Mouse (Mus musculus) heart, embryonic 16.5 days (tissue): ENCODE data around the gene Bdkrb2. TPM values are rescaled to one million over a fixed set of nuclear protein-coding genes. Genes with fewer than 3 reads are reported as not detected.

Experiments used
- ATAC-seq: fragments of 200-750 bp; cut with Nextera tagmentation; replicated peaks from 2 replicates; pipeline ENCODE4 v1.8.0; 2017; ENCODE audit warnings: moderate number of reproducible peaks; ENCODE audit not compliant: insufficient read depth, low FRiP score; ENCODE audit errors: extremely low read depth
- H3K27ac ChIP-seq: fragments of 300-500 bp; sonication (generic); 2 replicates; pipeline ENCODE4 v1.5.1; 2014; ENCODE audit warnings: mild to moderate bottlenecking, low read length, control low read depth, moderate library complexity
- H3K27me3 ChIP-seq: fragments of 300-500 bp; sonication (generic); 2 replicates; pipeline ENCODE4 v1.6.1; 2014; ENCODE audit warnings: low read length, mixed read lengths; ENCODE audit not compliant: control insufficient read depth, insufficient read depth
- H3K36me3 ChIP-seq: fragments of 300-500 bp; sonication (generic); 2 replicates; pipeline ENCODE4 v1.6.1; 2014; ENCODE audit not compliant: control insufficient read depth, insufficient read depth
- H3K4me1 ChIP-seq: fragments of 300-500 bp; sonication (generic); 2 replicates; pipeline ENCODE4 v1.6.1; 2014; ENCODE audit warnings: low read length, mixed read lengths; ENCODE audit not compliant: control insufficient read depth, insufficient read depth
- H3K4me2 ChIP-seq: fragments of 300-500 bp; sonication (generic); 2 replicates; pipeline ENCODE4 v1.6.1; 2014; ENCODE audit warnings: low read depth, mild to moderate bottlenecking, control low read depth, low read length
- H3K4me3 ChIP-seq: fragments of 300-500 bp; sonication (generic); 2 replicates; pipeline ENCODE4 v1.5.1; 2014; ENCODE audit warnings: mild to moderate bottlenecking, control low read depth, low read length
- H3K9ac ChIP-seq: fragments of 300-500 bp; sonication (generic); 2 replicates; pipeline ENCODE4 v1.6.1; 2014; ENCODE audit warnings: low read length, control low read depth
- H3K9me3 ChIP-seq: fragments of 300-500 bp; sonication (generic); replicated peaks from 2 replicates; pipeline ENCODE4 v1.6.1; 2016; ENCODE audit warnings: low read length; ENCODE audit not compliant: control insufficient read depth
- WGBS: fragments of 180-500 bp; shearing (Covaris S2); extraction: QIAGEN DNeasy Blood & Tissue Kit; methylation state at CpG from one replicate; pipeline ENCODE4 v1.1.7; 2014; 5-methylcytosine and 5-hydroxymethylcytosine counted together
- polyA plus RNA-seq: library from polyadenylated mRNA; unstranded; fragments of >200 nt; fragmentation: Nextera tagmentation; extraction: Ambion mirVana; gene quantifications from 2 replicates; pipeline ENCODE4 v1.2.1, GENCODE M21; 2015

The Bdkrb2 gene
- polyA plus RNA-seq, 1 experiment from 2014 or later, result 1.2 TPM

GRCm38 (mm10) chr12:105529545-105529944 lies 33.5 kb upstream of the Bdkrb2 start:
- Histone ChIP-seq H3K9me3 (0 out of 2 replicates have a peak, but pooled peaks cover 4% of the 10 kb centered on the region), H3K4me3 (no peak overlapping the region), H3K27ac (no peak overlapping the region), H3K9ac (no peak overlapping the region), H3K4me2 (no peak overlapping the region), H3K36me3 (no peaks in the 10 kb centered on the region), H3K4me1 (no peaks in the 10 kb centered on the region), H3K27me3 (no peaks in the 10 kb centered on the region)
- 30% methylated on average over 9 of the region's 9 CpGs for WGBS
- no peak for ATAC-seq

- Histone ChIP-seq H3K36me3 (no peaks in the 10 kb centered on the region), H3K9me3 (0 out of 2 replicates have a peak, but pooled peaks cover 4% of the 10 kb centered on the region), H3K27ac (no peak overlapping the region), H3K27me3 (no peaks in the 10 kb centered on the region), H3K4me3 (no peak overlapping the region), H3K4me2 (no peak overlapping the region), H3K9ac (no peak overlapping the region), H3K4me1 (no peaks in the 10 kb centered on the region)
- 56% methylated on average over 8 of the region's 8 CpGs for WGBS
- ATAC-seq, result no peak
These were observed 31.2 kb upstream of the Bdkrb2 start for GRCm38 (mm10) chr12:105531724-105532371.

- 90% methylated on average over 4 of the region's 4 CpGs for WGBS
These were observed 28.2 kb upstream of the Bdkrb2 start for GRCm38 (mm10) chr12:105534842-105535241.

GRCm38 (mm10) chr12:105535968-105536760 lies 26.9 kb upstream of the Bdkrb2 start:
- 61% methylated on average over 13 of the region's 13 CpGs for WGBS

More at GRCm38 (mm10) chr12:105534842-105535241, 28.2 kb upstream of the Bdkrb2 start:
- ATAC-seq, result no peak
- H3K4me3 ChIP-seq, result no peak overlapping the region
- H3K9me3 ChIP-seq, result peaks cover 4% of the 10 kb centered on the region; the same call in 1 of the 2 replicates
- H3K9ac ChIP-seq, result no peak overlapping the region
- H3K27ac ChIP-seq, result no peak overlapping the region
- no peaks in the 10 kb centered on the region for H3K4me1 ChIP-seq
- no peaks in the 10 kb centered on the region for H3K36me3 ChIP-seq
- no peaks in the 10 kb centered on the region for H3K27me3 ChIP-seq
- H3K4me2 ChIP-seq, result no peak overlapping the region

GRCm38 (mm10) chr12:105537162-105537561 lies 25.9 kb upstream of the Bdkrb2 start:
- 59% methylated on average over 5 of the region's 5 CpGs for WGBS
- no peak overlapping the region for H3K4me3 ChIP-seq
- H3K9ac ChIP-seq, result no peak overlapping the region
- no peaks in the 10 kb centered on the region for H3K4me1 ChIP-seq
- peaks cover 4% of the 10 kb centered on the region; the same call in 1 of the 2 replicates for H3K9me3 ChIP-seq
- ATAC-seq, result no peak
- H3K4me2 ChIP-seq, result no peak overlapping the region
- H3K27me3 ChIP-seq, result no peaks in the 10 kb centered on the region
- no peak overlapping the region for H3K27ac ChIP-seq
- no peaks in the 10 kb centered on the region for H3K36me3 ChIP-seq

More at GRCm38 (mm10) chr12:105535968-105536760, 26.9 kb upstream of the Bdkrb2 start:
- no peak for ATAC-seq
- Histone ChIP-seq H3K4me2 (no peak overlapping the region), H3K4me1 (no peaks in the 10 kb centered on the region), H3K27me3 (no peaks in the 10 kb centered on the region), H3K4me3 (no peak overlapping the region), H3K9me3 (peaks cover 4% of the 10 kb centered on the region; the same call in 1 of the 2 replicates), H3K9ac (no peak overlapping the region), H3K36me3 (no peaks in the 10 kb centered on the region), H3K27ac (no peak overlapping the region)

- no peaks in the 10 kb centered on the region for H3K36me3 ChIP-seq
- 81% methylated on average over 10 of the region's 10 CpGs for WGBS
- no peak overlapping the region for H3K4me2 ChIP-seq
- H3K4me1 ChIP-seq, result no peaks in the 10 kb centered on the region
- no peak overlapping the region for H3K4me3 ChIP-seq
- no peak overlapping the region for H3K27ac ChIP-seq
- no peak for ATAC-seq
- H3K9ac ChIP-seq, result no peak overlapping the region
- no peaks in the 10 kb centered on the region for H3K27me3 ChIP-seq
- peaks cover 4% of the 10 kb centered on the region; the same call in 1 of the 2 replicates for H3K9me3 ChIP-seq
These were observed 23.4 kb upstream of the Bdkrb2 start for GRCm38 (mm10) chr12:105539649-105540048.

- Histone ChIP-seq H3K9ac (no peak overlapping the region), H3K4me3 (no peak overlapping the region), H3K36me3 (no peaks in the 10 kb centered on the region), H3K4me1 (peaks cover 9% of the 10 kb centered on the region), H3K27me3 (no peaks in the 10 kb centered on the region), H3K4me2 (no peak overlapping the region), H3K9me3 (peaks cover 4% of the 10 kb centered on the region; the same call in 1 of the 2 replicates), H3K27ac (no peak overlapping the region)
- no peak for ATAC-seq
- WGBS, result 73% methylated on average over 12 of the region's 12 CpGs
These were observed 21.2 kb upstream of the Bdkrb2 start for GRCm38 (mm10) chr12:105541590-105542402.

- Histone ChIP-seq H3K27me3 (0 out of 2 replicates have a peak, but pooled peaks cover 2% of the 10 kb centered on the region), H3K4me1 (peaks cover 9% of the 10 kb centered on the region), H3K9me3 (peaks cover 4% of the 10 kb centered on the region; the same call in 1 of the 2 replicates), H3K4me2 (no peak overlapping the region), H3K36me3 (no peaks in the 10 kb centered on the region), H3K4me3 (no peak overlapping the region), H3K9ac (no peak overlapping the region), H3K27ac (no peak overlapping the region)
- no peak for ATAC-seq
- WGBS, result 86% methylated on average over 3 of the region's 3 CpGs
These were observed 20.5 kb upstream of the Bdkrb2 start for GRCm38 (mm10) chr12:105542513-105542912.
